Mouse (Mus musculus) layer of hippocampus, adult 2 months (tissue): ENCODE measurements at regions not wholly inside any gene's neighbourhood (a gene's known extent, or its start where the extent isn't known, plus 50 kb on each side); places are given as distances from the start of the nearest gene placed in this dataset.

Experiments
- DNase-seq, 2 experiments: peaks; one replicate each; pipeline ENCODE4 v3.0.0; 2022; ENCODE audit warnings: low spot score in 2 of 2
- H3K27ac ChIP-seq: fragments of 200-600 bp; 2 replicates; pipeline ENCODE4 v1.8.1; 2022
- H3K4me3 ChIP-seq: fragments of 200-600 bp; 2 replicates; pipeline ENCODE4 v1.8.1; 2022; ENCODE audit warnings: mild to moderate bottlenecking
- CTCF ChIP-seq: fragments of 200-600 bp; conservative IDR thresholded peaks from 2 replicates; pipeline ENCODE4 v1.8.1; 2022; ENCODE audit warnings: antibody characterized with exemption, mild to moderate bottlenecking, moderate library complexity

GRCm38 (mm10) chr6:107734773-107735172 is 205.2 kb downstream of the Lrrn1 start:
- Histone ChIP-seq H3K4me3 (no peak overlapping the region), H3K27ac (no peak overlapping the region)
- DNase-seq = no peak
- TF ChIP-seq CTCF = no peak

DNA sequence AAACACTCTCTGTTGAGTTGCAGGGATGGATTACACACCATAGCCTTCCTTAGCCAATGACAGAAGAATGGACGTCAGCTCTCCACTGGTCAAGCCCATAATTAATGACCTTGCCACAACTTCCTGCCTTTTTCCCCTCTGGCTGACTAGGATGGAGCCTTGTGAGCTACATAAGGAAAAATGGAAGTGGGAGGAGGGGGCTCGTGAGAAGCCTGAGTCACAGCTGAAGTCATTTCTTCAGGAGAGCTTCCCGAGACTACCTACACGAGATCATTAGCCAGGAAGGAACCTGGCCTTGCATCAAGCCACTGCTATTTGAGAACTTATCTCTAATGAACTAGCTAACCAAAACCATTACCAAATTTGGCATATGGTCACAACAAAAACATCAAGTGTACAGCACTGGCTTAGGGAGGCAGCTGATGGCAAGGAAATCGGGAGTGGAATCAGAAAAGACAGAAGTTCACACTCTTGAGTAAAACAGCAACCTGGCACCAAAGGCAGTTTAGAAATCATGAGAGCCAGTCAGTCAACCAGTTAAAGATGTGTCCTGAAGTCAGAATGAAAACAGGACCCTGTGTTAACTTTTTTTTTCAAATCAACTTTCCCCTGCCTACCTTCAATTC is 219.7 kb downstream of the Lrrn1 start:
- Histone ChIP-seq H3K27ac (no peak overlapping the region), H3K4me3 (no peak overlapping the region)
- DNase-seq = no peak
- no peak for TF ChIP-seq CTCF

DNA sequence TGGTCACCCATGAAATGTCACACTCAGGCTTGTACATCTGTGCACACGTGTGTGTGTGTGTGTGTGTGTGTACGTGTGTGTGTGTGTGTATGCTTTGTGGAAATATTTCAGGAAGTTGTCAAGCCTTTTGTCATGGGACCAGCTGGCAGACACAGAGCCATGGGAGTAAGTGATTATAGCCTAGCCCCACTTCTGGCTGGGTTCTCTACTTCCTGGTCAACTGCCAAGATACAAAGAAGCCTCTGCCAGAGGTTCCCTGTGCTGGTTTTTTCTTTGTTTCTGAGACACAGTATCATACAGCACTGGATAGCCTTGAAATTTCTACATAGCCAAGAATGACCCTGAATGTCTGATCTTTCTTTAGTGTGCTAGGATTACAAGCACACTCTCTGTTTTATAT is 220.2 kb downstream of the Lrrn1 start:
- H3K27ac ChIP-seq = no peak overlapping the region
- no peak overlapping the region for H3K4me3 ChIP-seq
- DNase-seq = no peak
- TF ChIP-seq CTCF = no peak

DNA sequence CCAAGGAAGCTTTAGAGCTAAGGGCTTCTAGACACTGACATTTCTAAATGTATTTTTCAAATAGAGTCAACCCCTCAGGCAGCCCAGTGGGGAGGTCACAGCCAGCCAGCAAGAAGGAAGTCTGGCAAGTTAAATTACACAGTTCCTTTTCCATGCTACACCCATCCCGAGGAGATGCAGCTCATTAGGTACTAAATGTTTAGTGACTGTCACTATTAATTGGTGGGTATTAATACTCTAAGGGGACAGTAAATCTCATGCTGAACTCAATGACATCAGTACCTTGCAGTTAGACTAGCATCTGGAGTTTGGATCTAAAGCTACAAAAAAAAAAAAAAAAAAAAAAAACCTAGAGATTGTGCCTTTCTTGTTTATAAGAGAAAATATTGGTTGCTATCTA is 222.6 kb downstream of the Lrrn1 start:
- Histone ChIP-seq H3K27ac (no peak overlapping the region), H3K4me3 (no peak overlapping the region)
- DNase-seq = no peak
- TF ChIP-seq CTCF = no peak

DNA sequence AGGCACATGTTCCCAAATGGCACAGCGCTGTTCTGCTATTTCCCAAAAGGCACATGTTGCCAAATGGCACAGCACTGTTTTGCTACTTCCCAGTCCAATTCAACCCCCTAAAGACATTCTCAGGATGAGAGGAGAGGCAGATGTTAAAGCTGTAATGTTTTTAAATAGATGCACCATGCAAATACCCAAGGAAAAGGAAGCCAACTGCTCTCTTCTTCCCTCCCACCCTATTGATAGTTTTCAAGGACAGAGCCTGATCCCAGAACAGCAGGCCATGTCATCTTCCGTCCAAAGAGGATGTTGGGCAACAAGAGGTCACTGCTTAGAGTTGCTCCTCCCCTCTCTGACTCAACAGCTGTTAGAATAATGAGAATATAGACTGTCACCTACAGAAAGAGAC is 225.6 kb downstream of the Lrrn1 start:
- Histone ChIP-seq H3K27ac (no peak overlapping the region), H3K4me3 (no peak overlapping the region)
- no peak for DNase-seq
- no peak for TF ChIP-seq CTCF

DNA sequence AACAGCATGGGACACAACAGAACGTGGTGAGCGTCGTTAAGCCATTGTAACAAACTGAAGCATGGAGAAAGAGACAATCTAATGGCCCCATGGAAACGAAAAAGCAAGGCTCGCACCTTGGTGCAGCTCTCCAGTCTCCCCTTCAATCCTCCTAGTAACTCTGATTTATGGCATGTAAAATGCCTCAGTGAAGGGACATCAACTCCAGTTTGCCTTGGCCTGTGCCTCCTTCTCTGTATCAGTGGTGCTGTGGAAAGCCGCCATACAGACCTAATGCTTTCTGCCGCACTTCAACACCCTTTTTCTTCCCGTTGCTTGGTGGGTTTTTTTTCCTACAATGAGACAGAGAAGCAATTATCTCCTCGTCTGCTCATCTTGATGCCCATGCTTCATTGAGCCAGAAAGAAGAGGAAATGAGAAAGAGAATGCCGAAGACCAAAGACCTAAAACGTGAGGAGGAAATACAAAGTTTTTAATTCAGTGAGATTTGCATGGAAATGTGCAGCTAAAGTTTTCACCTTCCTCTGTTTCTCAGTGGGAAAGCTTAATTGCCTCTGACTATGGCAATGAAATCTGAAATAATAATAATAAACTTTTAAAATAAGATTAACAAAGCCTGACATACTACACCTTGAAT is 241.4 kb downstream of the Lrrn1 start:
- no peak overlapping the region for H3K4me3 ChIP-seq
- DNase-seq = no peak
- H3K27ac ChIP-seq = no peak overlapping the region
- TF ChIP-seq CTCF = no peak

- Histone ChIP-seq H3K27ac (no peak overlapping the region), H3K4me3 (no peak overlapping the region)
- DNase-seq = no peak
- no peak for TF ChIP-seq CTCF
Observed at GRCm38 (mm10) chr6:107784998-107785397, 255.4 kb downstream of the Lrrn1 start.

DNA sequence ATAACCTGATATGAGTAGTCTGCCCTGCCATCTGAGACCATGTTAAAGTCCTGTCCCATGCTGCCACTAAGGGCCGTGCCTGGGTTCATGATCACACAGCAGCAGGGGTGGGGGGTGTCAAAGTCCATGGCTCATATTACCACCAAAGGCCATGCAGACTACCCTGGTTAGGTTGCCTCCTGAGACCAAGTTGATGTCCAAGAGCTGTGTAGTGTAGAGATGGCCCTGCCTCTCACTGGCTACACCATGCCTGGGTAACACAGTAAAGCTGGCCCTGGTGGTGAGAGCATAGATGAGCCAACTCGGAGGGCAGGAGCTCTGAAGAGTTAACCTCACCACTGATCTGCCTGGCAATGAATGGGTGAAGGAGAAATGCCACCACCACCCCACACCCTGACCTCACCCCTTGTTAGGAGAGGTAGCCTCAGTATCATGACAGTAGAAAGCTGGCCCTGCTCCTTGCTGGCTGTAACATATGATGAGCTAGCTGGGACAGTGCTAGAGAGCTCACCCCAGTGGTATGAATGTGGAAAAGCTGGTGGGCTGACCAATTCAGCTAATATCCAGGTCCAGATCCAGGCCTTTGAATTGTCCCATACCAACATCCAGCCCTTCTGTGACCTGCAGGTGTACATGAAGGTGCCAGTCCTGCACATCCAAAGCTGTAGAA is 258.8 kb downstream of the Lrrn1 start:
- Histone ChIP-seq H3K27ac (no peak overlapping the region), H3K4me3 (no peak overlapping the region)
- no peak for TF ChIP-seq CTCF
- DNase-seq = no peak

DNA sequence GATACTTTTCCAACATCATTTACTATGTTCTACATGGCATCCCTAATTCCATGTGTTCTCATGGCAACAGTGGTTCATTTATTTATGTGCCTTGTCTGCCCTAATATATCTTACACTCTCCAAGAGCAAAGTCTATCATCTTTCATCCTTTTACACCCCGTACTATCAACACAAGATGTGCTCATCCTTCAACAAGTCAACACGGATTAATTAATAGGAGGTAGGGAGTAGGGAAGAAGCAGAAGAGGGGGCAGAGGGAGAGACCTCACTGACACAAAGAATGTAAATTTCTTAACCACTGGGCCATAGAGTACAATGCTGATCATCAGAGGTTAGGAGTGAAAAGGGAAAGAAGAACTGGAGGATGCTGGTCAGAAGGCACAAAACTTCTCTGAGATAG is 267.0 kb upstream of the Setmar start:
- no peak for DNase-seq
- TF ChIP-seq CTCF = no peak
- Histone ChIP-seq H3K4me3 (no peak overlapping the region), H3K27ac (no peak overlapping the region)

- DNase-seq = no peak
- no peak overlapping the region for H3K4me3 ChIP-seq
Observed at GRCm38 (mm10) chr6:107803056-107803455, 261.8 kb upstream of the Setmar start.

More at GRCm38 (mm10) chr6:107803056-107803455, 261.8 kb upstream of the Setmar start:
- H3K27ac ChIP-seq = no peak overlapping the region
- TF ChIP-seq CTCF = no peak
